Mouse (Mus musculus) small intestine, adult 10 weeks (tissue): Measurements from ENCODE around the gene Atp13a2. TPM values are rescaled to one million over a fixed set of nuclear protein-coding genes. Genes with fewer than 3 reads are reported as not detected.

ENCODE experiments used
- polyA plus RNA-seq: library from polyadenylated mRNA; stranded (reverse); fragments of 350-450 nt; fragmentation: Illumina TruSeq; extraction: RNeasy Lipid Tissue Mini Kit (QIAGEN cat#74804); gene quantifications from one replicate; pipeline ENCODE4 v1.2.3, GENCODE M21; 2014; ENCODE audit warnings: low replicate concordance

Gene Atp13a2
- polyA plus RNA-seq = 0.15 TPM

GRCm38 (mm10) chr4:140986711-140987395, at the start of gene Atp13a2:
Atp13a2 (plus strand) TSS chr4:140986873.

GRCm38 (mm10) chr4:140960781-140961466, 25.7 kb upstream of the Atp13a2 start, which contains the start of gene Sdhb:
Sdhb (plus strand) TSS chr4:140961203.

GRCm38 (mm10) chr4:141010118-141010517, 23.4 kb downstream of the Atp13a2 start, which contains the start of gene Mfap2:
Mfap2 (plus strand) TSS chr4:141010418.

Other genes starting within 250 kb of the Atp13a2 start
- gene Padi6, start 244.2 kb upstream of the Atp13a2 start, polyA plus RNA-seq = not detected
- gene Padi4, start 212.6 kb upstream of the Atp13a2 start, polyA plus RNA-seq = not detected
- not detected for gene Padi3, start 176.2 kb upstream of the Atp13a2 start, polyA plus RNA-seq
- not detected for gene Padi1, start 141.1 kb upstream of the Atp13a2 start, polyA plus RNA-seq
- 0.63 TPM for gene Padi2, start 80.5 kb upstream of the Atp13a2 start, polyA plus RNA-seq
- gene Sdhb, start 25.7 kb upstream of the Atp13a2 start, polyA plus RNA-seq = 90.7 TPM
- gene Mfap2, start 23.5 kb downstream of the Atp13a2 start, polyA plus RNA-seq = not detected
- not detected for gene Crocc, start 73.7 kb downstream of the Atp13a2 start, polyA plus RNA-seq
- gene Necap2, start 91.5 kb downstream of the Atp13a2 start, polyA plus RNA-seq = 6.0 TPM
- not detected for gene Spata21, start 101.5 kb downstream of the Atp13a2 start, polyA plus RNA-seq
- 16.2 TPM for gene Szrd1, start 152.9 kb downstream of the Atp13a2 start, polyA plus RNA-seq
- 5.8 TPM for gene Fbxo42, start 161.0 kb downstream of the Atp13a2 start, polyA plus RNA-seq
- not detected for gene Rsg1, start 227.1 kb downstream of the Atp13a2 start, polyA plus RNA-seq